Mouse (Mus musculus) layer of hippocampus, adult 8-10 months (tissue): ENCODE data around the gene 3110040M04Rik. TPM values are rescaled to one million over a fixed set of nuclear protein-coding genes. Genes with fewer than 3 reads are reported as not detected.
"Not testable (repeated sequence)": the region's sequence is repeated elsewhere in the genome, so short reads cannot be mapped to it uniquely, and the experiment has no call there.

ENCODE experiments used
- DNase-seq, 2 experiments: peaks; one replicate each; pipeline ENCODE4 v3.0.0; 2022; ENCODE audit warnings: low spot score in 2 of 2
- total RNA-seq, 4 experiments: library from RNA; stranded (reverse); gene quantifications; 2 replicates each; pipeline ENCODE4 v1.2.4; 2022

Gene 3110040M04Rik
- total RNA-seq, 4 experiments from 2014 or later: not detected

GRCm38 (mm10) chr1:151192075-151192474 lies 11.8 kb upstream of the 3110040M04Rik start, which contains the start of gene Gm8947:
Gene Gm8947 (plus strand): TSS chr1:151192376.
- not testable (repeated sequence) for DNase-seq

GRCm38 (mm10) chr1:151192739-151193138 lies 11.2 kb upstream of the 3110040M04Rik start:
- not testable (repeated sequence) for DNase-seq

GRCm38 (mm10) chr1:151195986-151196385 lies 7.9 kb upstream of the 3110040M04Rik start:
- not testable (repeated sequence) for DNase-seq

GRCm38 (mm10) chr1:151196690-151197089 lies 7.2 kb upstream of the 3110040M04Rik start:
- not testable (repeated sequence) for DNase-seq

- not testable (repeated sequence) for DNase-seq
Measured at GRCm38 (mm10) chr1:151198120-151198519, 5.8 kb upstream of the 3110040M04Rik start, which contains the start of gene Gm47995. Gene Gm47995 (plus strand): TSS chr1:151198448.

GRCm38 (mm10) chr1:151200620-151201019 lies 3.3 kb upstream of the 3110040M04Rik start:
- not testable (repeated sequence) for DNase-seq

GRCm38 (mm10) chr1:151202771-151203170 lies 1.1 kb upstream of the 3110040M04Rik start:
- not testable (repeated sequence) for DNase-seq

- not testable (repeated sequence) for DNase-seq
Measured at GRCm38 (mm10) chr1:151208493-151208892, 4.6 kb downstream of the 3110040M04Rik start.

GRCm38 (mm10) chr1:151208944-151209343 lies 5.0 kb downstream of the 3110040M04Rik start:
- not testable (repeated sequence) for DNase-seq

GRCm38 (mm10) chr1:151209824-151210355 lies 6.0 kb downstream of the 3110040M04Rik start, which contains the start of gene Gm47996:
Gene Gm47996 (plus strand): TSS chr1:151210131.
- not testable (repeated sequence) for DNase-seq

- DNase-seq: not testable (repeated sequence)
Measured at GRCm38 (mm10) chr1:151211666-151212065, 7.7 kb downstream of the 3110040M04Rik start.

- no peak for DNase-seq
Measured at GRCm38 (mm10) chr1:151214862-151215261, 10.9 kb downstream of the 3110040M04Rik start.

- DNase-seq: no peak
Measured at GRCm38 (mm10) chr1:151215985-151216384, 12.1 kb downstream of the 3110040M04Rik start.

- no peak for DNase-seq
Measured at GRCm38 (mm10) chr1:151216417-151216816, 12.5 kb downstream of the 3110040M04Rik start.

- no peak for DNase-seq
Measured at GRCm38 (mm10) chr1:151219045-151219444, 15.1 kb downstream of the 3110040M04Rik start.

- no peak for DNase-seq
Measured at GRCm38 (mm10) chr1:151220098-151220497, 16.2 kb downstream of the 3110040M04Rik start.

GRCm38 (mm10) chr1:151222561-151223267 lies 18.8 kb downstream of the 3110040M04Rik start:
- no peak for DNase-seq

GRCm38 (mm10) chr1:151223377-151223776 lies 19.5 kb downstream of the 3110040M04Rik start:
- DNase-seq: no peak

GRCm38 (mm10) chr1:151224536-151224935 lies 20.6 kb downstream of the 3110040M04Rik start:
- DNase-seq: no peak

- no peak for DNase-seq
Measured at GRCm38 (mm10) chr1:151227506-151227905, 23.6 kb downstream of the 3110040M04Rik start.

GRCm38 (mm10) chr1:151228320-151228989 lies 24.5 kb downstream of the 3110040M04Rik start:
- no peak for DNase-seq

- DNase-seq: no peak
Measured at GRCm38 (mm10) chr1:151232346-151232745, 28.4 kb downstream of the 3110040M04Rik start.
